Mouse (Mus musculus) cerebral cortex, adult 2 months (tissue): ENCODE results near the gene Fndc9.

Source experiments
- WGBS: fragments of 180-500 bp; shearing (Covaris S2); methylation state at CpG from one replicate; pipeline ENCODE4 v1.1.7; 2018; 5-methylcytosine and 5-hydroxymethylcytosine counted together

Fndc9 gene

GRCm38 (mm10) chr11:46235334-46235733, at the start of gene Fndc9:
Fndc9 (plus strand) TSS chr11:46235531.
- 36% methylated on average over 11 of the region's 11 CpGs for WGBS

- 27% methylated on average over 2 of the region's 2 CpGs for WGBS
Measured at GRCm38 (mm10) chr11:46188283-46188682, 47.0 kb upstream of the Fndc9 start.

- 87% methylated on average over 4 of the region's 4 CpGs for whole genome bisulfite sequencing
Measured at GRCm38 (mm10) chr11:46194175-46194574, 41.2 kb upstream of the Fndc9 start.

- WGBS = 65% methylated on average over 11 of the region's 11 CpGs
Measured at GRCm38 (mm10) chr11:46200664-46201063, 34.7 kb upstream of the Fndc9 start.

GRCm38 (mm10) chr11:46201636-46202546, 33.4 kb upstream of the Fndc9 start:
- WGBS = 37% methylated on average over 20 of the region's 20 CpGs

- 38% methylated on average over 10 of the region's 10 CpGs for WGBS
Measured at GRCm38 (mm10) chr11:46202547-46202887, 32.8 kb upstream of the Fndc9 start.

GRCm38 (mm10) chr11:46204841-46205240, 30.5 kb upstream of the Fndc9 start:
- 87% methylated on average over 9 of the region's 9 CpGs for WGBS

- WGBS = 46% methylated on average over 17 of the region's 17 CpGs
Measured at GRCm38 (mm10) chr11:46205639-46206409, 29.5 kb upstream of the Fndc9 start.

GRCm38 (mm10) chr11:46209884-46210283, 25.4 kb upstream of the Fndc9 start:
- 26% methylated on average over 2 of the region's 2 CpGs for WGBS

- 51% methylated on average over 3 of the region's 3 CpGs for WGBS
Measured at GRCm38 (mm10) chr11:46211858-46212257, 23.5 kb upstream of the Fndc9 start.

GRCm38 (mm10) chr11:46213844-46214243, 21.5 kb upstream of the Fndc9 start:
- WGBS = 56% methylated on average over 5 of the region's 5 CpGs

- whole genome bisulfite sequencing = 48% methylated on average over 14 of the region's 14 CpGs
Measured at GRCm38 (mm10) chr11:46214368-46215230, 20.7 kb upstream of the Fndc9 start.

- WGBS = 10% methylated on average over 3 of the region's 3 CpGs
Measured at GRCm38 (mm10) chr11:46215354-46215753, 20.0 kb upstream of the Fndc9 start.

- WGBS = 61% methylated on average over 7 of the region's 7 CpGs
Measured at GRCm38 (mm10) chr11:46216669-46217068, 18.7 kb upstream of the Fndc9 start.

- WGBS = 90% methylated on average over 9 of the region's 9 CpGs
Measured at GRCm38 (mm10) chr11:46217686-46218085, 17.6 kb upstream of the Fndc9 start.

- WGBS = 40% methylated on average over 5 of the region's 5 CpGs
Measured at GRCm38 (mm10) chr11:46218584-46218983, 16.7 kb upstream of the Fndc9 start.

GRCm38 (mm10) chr11:46219380-46219779, 16.0 kb upstream of the Fndc9 start:
- WGBS = 54% methylated on average over 9 of the region's 9 CpGs

GRCm38 (mm10) chr11:46220211-46220610, 15.1 kb upstream of the Fndc9 start:
- 52% methylated on average over 2 of the region's 2 CpGs for WGBS

- 69% methylated on average over 2 of the region's 2 CpGs for WGBS
Measured at GRCm38 (mm10) chr11:46223575-46223974, 11.8 kb upstream of the Fndc9 start.

- 72% methylated on average over 5 of the region's 5 CpGs for WGBS
Measured at GRCm38 (mm10) chr11:46225345-46225744, 10.0 kb upstream of the Fndc9 start.

- 45% methylated on average over 6 of the region's 6 CpGs for WGBS
Measured at GRCm38 (mm10) chr11:46230184-46230583, 5.1 kb upstream of the Fndc9 start.

GRCm38 (mm10) chr11:46232803-46233202, 2.5 kb upstream of the Fndc9 start:
- 79% methylated on average over 4 of the region's 4 CpGs for WGBS
